Mouse (Mus musculus) forebrain, embryonic 13.5 days (tissue): Measurements from ENCODE around the gene Calm1. TPM values are rescaled to one million over a fixed set of nuclear protein-coding genes. Genes with fewer than 3 reads are reported as not detected.
A peak's percentile ranks its signal among the peaks of the same experiment; 100 is the strongest.

Experiments
- ATAC-seq: fragments of 200-750 bp; cut with Nextera tagmentation; 2 replicates; pipeline ENCODE4 v1.8.0; 2017
- H3K27ac ChIP-seq: fragments of 300-500 bp; sonication (generic); 2 replicates; pipeline ENCODE4 v1.5.1; 2015; ENCODE audit warnings: inconsistent platforms, mild to moderate bottlenecking, moderate library complexity
- H3K27me3 ChIP-seq: fragments of 300-500 bp; sonication (generic); 2 replicates; pipeline ENCODE4 v1.6.1; 2015; ENCODE audit warnings: mild to moderate bottlenecking, inconsistent platforms
- H3K36me3 ChIP-seq: fragments of 300-500 bp; sonication (generic); 2 replicates; pipeline ENCODE4 v1.6.1; 2015; ENCODE audit warnings: mild to moderate bottlenecking, inconsistent platforms; ENCODE audit not compliant: poor library complexity, severe bottlenecking
- H3K4me1 ChIP-seq: fragments of 300-500 bp; sonication (generic); 2 replicates; pipeline ENCODE4 v1.6.1; 2015; ENCODE audit warnings: inconsistent platforms
- H3K4me2 ChIP-seq: fragments of 300-500 bp; sonication (generic); 2 replicates; pipeline ENCODE4 v1.6.1; 2015; ENCODE audit warnings: inconsistent platforms, mild to moderate bottlenecking, moderate library complexity
- H3K4me3 ChIP-seq: fragments of 300-500 bp; sonication (generic); 2 replicates; pipeline ENCODE4 v1.5.1; 2015; ENCODE audit warnings: mild to moderate bottlenecking, inconsistent platforms
- H3K9ac ChIP-seq: fragments of 300-500 bp; sonication (generic); 2 replicates; pipeline ENCODE4 v1.6.1; 2015; ENCODE audit warnings: mild to moderate bottlenecking, inconsistent platforms
- H3K9me3 ChIP-seq: fragments of 300-500 bp; sonication (generic); replicated peaks from 2 replicates; pipeline ENCODE4 v1.6.1; 2016; ENCODE audit warnings: inconsistent platforms
- WGBS: fragments of 180-500 bp; shearing (Covaris S2); methylation state at CpG from one replicate; pipeline ENCODE4 v1.1.7; 2015; 5-methylcytosine and 5-hydroxymethylcytosine counted together
- polyA plus RNA-seq: library from polyadenylated mRNA; unstranded; fragments of >200 nt; fragmentation: Nextera tagmentation; extraction: Ambion mirVana; gene quantifications from 2 replicates; pipeline ENCODE4 v1.2.1, GENCODE M21; 2015

The Calm1 gene
- polyA plus RNA-seq, result 1,816 and 2,096 TPM in 2 replicates

DNA sequence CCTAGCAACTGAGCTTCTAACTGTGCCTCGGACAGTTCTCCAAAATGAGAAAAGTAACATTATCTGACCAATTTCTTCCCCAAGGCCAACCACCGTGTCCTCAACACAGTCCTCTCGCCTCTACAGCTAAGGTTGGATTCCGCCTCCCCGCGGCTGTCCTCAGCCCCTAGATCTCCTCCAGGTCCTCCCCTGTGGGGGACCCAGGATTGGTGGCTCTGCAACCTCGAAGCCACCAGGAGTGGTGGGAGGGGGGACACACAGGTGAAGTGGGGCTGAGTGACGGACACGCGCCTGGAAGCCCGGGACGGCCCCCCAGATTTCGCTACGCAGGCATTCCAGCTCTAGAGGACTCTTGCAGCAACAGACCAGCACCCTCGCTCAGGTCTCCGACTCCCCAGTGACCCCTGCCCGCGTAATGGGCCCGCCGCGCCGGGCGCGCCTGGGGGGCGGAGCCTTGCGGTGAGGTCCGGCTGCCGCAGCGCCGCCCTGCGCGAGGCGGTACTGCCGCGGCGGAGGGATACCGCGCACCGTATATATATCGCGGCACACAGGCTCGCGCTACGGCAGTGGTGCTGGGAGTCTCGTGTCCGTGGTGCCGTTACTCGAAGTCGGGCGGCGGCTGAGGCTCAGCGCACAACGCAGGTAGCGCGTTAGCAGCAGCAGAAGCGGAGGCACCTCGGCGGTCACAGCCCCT is at the start of gene Calm1:
Gene Calm1 (plus strand): TSS at position 469 of the 694 bp plus-strand sequence.
- under 1% methylated on average over 58 of the region's 58 CpGs for WGBS
- Histone ChIP-seq H3K4me3 (peak within 1 kb of the TSS; percentile 98), H3K9ac (peak within 1 kb of the TSS; percentile 98), H3K27ac (peak within 1 kb of the TSS; percentile 89), H3K4me1 (peaks cover 36% of the 10 kb centered on the region), H3K9me3 (no peaks in the 10 kb centered on the region), H3K36me3 (peaks cover 16% of the 10 kb centered on the region), H3K27me3 (no peaks in the 10 kb centered on the region), H3K4me2 (peak within 1 kb of the TSS; percentile 82)
- peak; percentile 87 for ATAC-seq

- Histone ChIP-seq H3K27ac (no peak overlapping the region), H3K36me3 (peaks cover 35% of the 10 kb centered on the region), H3K4me2 (no peak overlapping the region), H3K9ac (no peak overlapping the region), H3K4me1 (no peaks in the 10 kb centered on the region), H3K9me3 (no peaks in the 10 kb centered on the region), H3K4me3 (no peak overlapping the region), H3K27me3 (no peaks in the 10 kb centered on the region)
- WGBS, result 95% methylated on average over 7 of the region's 7 CpGs
- ATAC-seq, result no peak
Measured at GRCm38 (mm10) chr12:100152466-100152865, 46.8 kb upstream of the Calm1 start.

GRCm38 (mm10) chr12:100159261-100159975 is 39.8 kb upstream of the Calm1 start, which contains the start of gene Nrde2:
TSS of gene Nrde2 (minus strand) at chr12:100159653.
- Histone ChIP-seq H3K36me3 (no peaks in the 10 kb centered on the region), H3K4me1 (peaks cover 8% of the 10 kb centered on the region), H3K9ac (peak within 1 kb of the TSS; percentile 68), H3K9me3 (no peaks in the 10 kb centered on the region), H3K4me3 (peak within 1 kb of the TSS; percentile 52), H3K27ac (peak within 1 kb of the TSS; percentile 35; the same call in 1 of the 2 replicates), H3K27me3 (no peaks in the 10 kb centered on the region), H3K4me2 (peak within 1 kb of the TSS; percentile 70)
- ATAC-seq, result peak; percentile 99
- WGBS, result 0% methylated on average over 26 of the region's 26 CpGs

GRCm38 (mm10) chr12:100164991-100165500 is 34.2 kb upstream of the Calm1 start:
- H3K36me3 ChIP-seq, result no peaks in the 10 kb centered on the region
- WGBS, result 81% methylated on average over 7 of the region's 7 CpGs
- no peak overlapping the region for H3K4me2 ChIP-seq
- no peaks in the 10 kb centered on the region for H3K9me3 ChIP-seq
- H3K4me3 ChIP-seq, result no peak overlapping the region
- no peaks in the 10 kb centered on the region for H3K27me3 ChIP-seq
- no peak overlapping the region for H3K27ac ChIP-seq
- no peak overlapping the region for H3K9ac ChIP-seq
- peaks cover 20% of the 10 kb centered on the region for H3K4me1 ChIP-seq
- ATAC-seq, result no peak

DNA sequence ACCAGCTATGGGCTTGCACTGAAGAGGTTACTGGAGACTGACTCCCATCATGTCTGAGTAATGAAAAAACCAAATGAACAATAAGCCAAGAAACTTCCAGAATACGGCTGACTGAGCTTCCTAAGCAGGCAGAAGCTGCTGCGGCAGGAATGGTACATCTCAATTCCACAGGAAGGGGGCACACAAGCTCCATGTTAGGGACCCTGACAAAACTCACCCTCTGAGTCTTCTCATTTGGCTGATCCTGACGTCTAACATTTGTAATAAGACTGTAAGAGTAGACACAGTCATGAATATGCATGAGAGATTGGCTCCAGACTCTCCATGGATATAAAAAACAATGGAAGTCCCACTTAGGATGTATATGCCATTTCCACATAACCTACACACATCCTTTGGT is 33.1 kb upstream of the Calm1 start:
- Histone ChIP-seq H3K36me3 (no peaks in the 10 kb centered on the region), H3K27ac (no peak overlapping the region), H3K4me1 (peaks cover 20% of the 10 kb centered on the region), H3K9me3 (no peaks in the 10 kb centered on the region), H3K27me3 (no peaks in the 10 kb centered on the region), H3K4me2 (no peak overlapping the region), H3K4me3 (no peak overlapping the region), H3K9ac (no peak overlapping the region)
- WGBS, result 14% methylated on average over 3 of the region's 3 CpGs
- ATAC-seq, result peak; percentile 89

DNA sequence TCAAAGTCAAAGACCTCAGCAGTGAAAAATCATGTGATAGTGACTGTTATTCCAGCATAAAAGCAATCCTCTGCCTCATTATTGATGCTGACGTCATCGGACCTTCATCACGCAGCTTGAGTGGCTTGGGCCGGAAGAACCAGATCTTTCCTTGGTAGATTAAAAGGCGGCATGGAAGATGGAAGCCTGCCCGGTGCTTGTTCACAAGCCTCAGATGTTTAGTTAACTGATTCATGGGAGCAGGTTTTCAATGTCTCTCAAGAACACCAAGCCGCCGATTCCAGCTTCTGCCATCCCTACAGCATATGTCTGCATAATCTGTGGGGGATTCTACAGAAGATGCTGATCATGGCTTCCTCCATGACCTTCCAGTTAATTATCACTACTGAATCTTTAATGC is 32.3 kb upstream of the Calm1 start:
- Histone ChIP-seq H3K27me3 (no peaks in the 10 kb centered on the region), H3K4me3 (no peak overlapping the region), H3K9ac (no peak overlapping the region), H3K4me2 (no peak overlapping the region), H3K9me3 (no peaks in the 10 kb centered on the region), H3K27ac (peak overlapping the region; percentile 7; the same call in 1 of the 2 replicates), H3K4me1 (peaks cover 20% of the 10 kb centered on the region), H3K36me3 (no peaks in the 10 kb centered on the region)
- 66% methylated on average over 8 of the region's 8 CpGs for WGBS
- ATAC-seq, result peak; percentile 23; the same call in 1 of the 2 replicates

DNA sequence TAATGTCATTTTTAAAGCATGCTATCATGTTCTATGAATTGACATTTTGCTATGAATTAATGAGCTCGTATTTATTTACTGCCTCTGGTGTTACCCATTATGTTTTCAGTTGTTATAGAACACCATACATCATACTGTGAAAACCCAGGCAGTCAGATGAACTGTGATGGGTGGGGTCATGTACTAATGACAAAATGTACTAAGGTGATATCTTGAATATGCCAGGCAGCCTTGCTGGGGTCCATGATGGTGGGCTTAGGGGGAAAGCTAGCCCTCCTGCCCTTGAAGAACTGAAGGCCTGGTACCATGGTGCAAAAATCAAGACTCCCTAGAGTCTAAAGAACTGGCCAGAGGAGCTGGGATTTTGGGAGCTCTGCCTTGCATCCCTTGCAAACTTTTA is 31.7 kb upstream of the Calm1 start:
- no peaks in the 10 kb centered on the region for H3K36me3 ChIP-seq
- no peak for ATAC-seq

DNA sequence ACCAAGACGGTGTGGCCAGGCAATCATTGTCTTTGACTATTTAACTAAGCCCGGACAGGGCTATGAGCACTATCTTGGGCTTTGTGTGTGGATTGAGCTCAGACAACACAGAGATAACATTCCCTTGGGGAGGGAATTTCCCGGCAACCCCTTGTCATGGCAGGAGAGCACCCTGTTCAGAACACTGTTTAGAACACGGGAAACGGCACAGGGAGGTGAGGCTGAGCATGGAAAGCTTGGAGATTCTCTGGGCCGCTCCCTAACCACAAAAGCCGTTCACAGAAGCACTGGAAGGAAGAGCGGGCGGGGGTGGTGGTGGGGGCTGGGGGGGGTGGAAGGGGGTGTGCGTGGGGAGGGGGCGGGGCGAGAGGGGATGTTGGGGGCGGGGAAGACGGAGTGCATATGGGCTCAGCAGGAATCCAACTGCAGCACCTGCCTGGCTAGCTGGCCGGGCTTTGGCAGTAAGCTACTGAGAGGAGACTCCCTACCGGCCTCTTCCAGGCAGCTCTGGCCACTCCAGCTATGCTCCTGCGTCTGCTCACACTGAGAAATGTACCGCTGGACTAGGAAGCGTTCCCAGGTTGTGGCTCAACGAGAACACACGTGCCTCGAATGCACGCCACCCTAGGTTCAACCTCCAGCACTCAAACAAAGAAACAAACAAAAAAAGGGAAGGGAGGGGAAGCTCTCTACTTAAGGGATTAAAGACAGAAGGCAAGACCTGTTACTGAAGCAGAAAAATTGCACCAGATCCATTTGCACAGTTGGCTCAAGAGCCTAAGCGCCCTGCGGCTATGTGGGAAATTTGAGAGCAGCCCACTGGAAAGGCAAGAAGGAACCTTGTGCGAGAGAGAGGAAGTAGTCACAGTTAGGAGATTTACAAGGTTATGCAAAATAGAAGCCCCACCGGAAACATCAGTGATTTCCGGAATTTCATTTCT is 31.0 kb upstream of the Calm1 start:
- ATAC-seq, result peak; percentile 76
- peak overlapping the region; percentile 83 for H3K27ac ChIP-seq
- no peaks in the 10 kb centered on the region for H3K36me3 ChIP-seq
- peak overlapping the region; percentile 51 for H3K9ac ChIP-seq
- 13% methylated on average over 23 of the region's 28 CpGs for WGBS
- no peaks in the 10 kb centered on the region for H3K27me3 ChIP-seq
- peak overlapping the region; percentile 18 for H3K4me3 ChIP-seq
- H3K9me3 ChIP-seq, result no peaks in the 10 kb centered on the region
- peak overlapping the region; percentile 56 for H3K4me2 ChIP-seq
- H3K4me1 ChIP-seq, result peaks cover 20% of the 10 kb centered on the region

More for the DNA sequence above, 31.7 kb upstream of the Calm1 start:
- Histone ChIP-seq H3K4me1 (peaks cover 20% of the 10 kb centered on the region), H3K27me3 (no peaks in the 10 kb centered on the region), H3K9ac (0 out of 2 replicates have a peak overlapping the region, but pooled peaks have one; percentile 51), H3K27ac (peak overlapping the region; percentile 83), H3K9me3 (no peaks in the 10 kb centered on the region), H3K4me3 (no peak overlapping the region), H3K4me2 (no peak overlapping the region)
- 75% methylated on average over 1 of the region's 1 CpGs for WGBS

DNA sequence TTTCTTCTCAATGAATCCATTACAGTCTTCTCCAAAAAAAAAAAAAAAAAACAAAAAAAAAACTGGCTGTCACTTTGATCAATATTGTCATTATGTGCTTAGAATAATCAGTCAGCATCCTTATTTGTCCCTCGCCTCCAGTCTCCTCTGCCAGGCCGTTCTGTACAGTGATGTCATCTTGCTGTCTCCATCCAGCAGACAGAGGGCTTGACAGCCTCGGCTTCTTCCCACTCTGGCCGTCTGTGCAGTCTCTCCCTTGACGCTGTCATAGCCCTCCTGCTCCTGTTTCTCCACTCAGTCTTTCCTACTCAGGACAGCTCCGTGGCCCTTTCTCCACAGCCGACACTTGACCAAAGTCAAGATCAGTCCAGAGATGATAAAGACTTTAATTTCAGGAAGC is 26.8 kb upstream of the Calm1 start:
- 78% methylated on average over 7 of the region's 7 CpGs for WGBS
- no peak overlapping the region for H3K9ac ChIP-seq
- no peaks in the 10 kb centered on the region for H3K9me3 ChIP-seq
- peaks cover 27% of the 10 kb centered on the region for H3K4me1 ChIP-seq
- no peak for ATAC-seq
- H3K27ac ChIP-seq, result no peak overlapping the region
- no peaks in the 10 kb centered on the region for H3K36me3 ChIP-seq
- H3K4me2 ChIP-seq, result no peak overlapping the region
- H3K27me3 ChIP-seq, result no peaks in the 10 kb centered on the region
- no peak overlapping the region for H3K4me3 ChIP-seq

DNA sequence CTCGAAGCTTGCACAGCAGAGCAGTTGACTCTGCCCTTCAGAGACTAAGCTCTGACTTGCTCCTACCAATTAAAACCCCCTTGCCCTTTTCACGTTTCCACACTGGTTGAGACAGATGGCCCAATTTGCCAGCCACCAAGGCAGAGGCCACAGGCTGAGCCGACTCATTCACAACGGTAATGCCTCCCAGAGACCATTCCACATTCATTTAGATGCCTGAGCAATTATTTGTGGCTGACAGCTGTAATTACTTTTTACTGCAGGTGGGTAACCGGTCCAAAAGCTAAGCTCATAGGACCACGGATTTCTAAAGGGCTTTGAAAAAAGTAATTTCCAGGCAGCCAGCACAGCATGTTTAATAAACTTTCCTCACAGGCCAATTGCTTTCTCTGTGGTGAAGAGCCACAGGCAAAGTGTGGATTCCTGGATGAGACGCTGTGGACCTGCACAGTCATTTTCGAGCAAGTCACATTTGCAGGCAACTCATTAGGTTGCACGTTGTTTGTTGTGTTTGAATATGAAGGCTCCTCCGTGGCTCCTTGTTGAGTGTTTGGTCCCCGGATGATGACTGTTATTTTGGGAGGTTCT is 22.7 kb upstream of the Calm1 start:
- H3K4me3 ChIP-seq, result no peak overlapping the region
- WGBS, result 20% methylated on average over 11 of the region's 11 CpGs
- H3K27ac ChIP-seq, result peak overlapping the region; percentile 44; the same call in 1 of the 2 replicates
- no peaks in the 10 kb centered on the region for H3K9me3 ChIP-seq
- H3K9ac ChIP-seq, result no peak overlapping the region
- H3K4me1 ChIP-seq, result peaks cover 16% of the 10 kb centered on the region
- no peaks in the 10 kb centered on the region for H3K27me3 ChIP-seq
- peak; percentile 70; the same call in 1 of the 2 replicates for ATAC-seq
- H3K4me2 ChIP-seq, result no peak overlapping the region
- no peaks in the 10 kb centered on the region for H3K36me3 ChIP-seq

DNA sequence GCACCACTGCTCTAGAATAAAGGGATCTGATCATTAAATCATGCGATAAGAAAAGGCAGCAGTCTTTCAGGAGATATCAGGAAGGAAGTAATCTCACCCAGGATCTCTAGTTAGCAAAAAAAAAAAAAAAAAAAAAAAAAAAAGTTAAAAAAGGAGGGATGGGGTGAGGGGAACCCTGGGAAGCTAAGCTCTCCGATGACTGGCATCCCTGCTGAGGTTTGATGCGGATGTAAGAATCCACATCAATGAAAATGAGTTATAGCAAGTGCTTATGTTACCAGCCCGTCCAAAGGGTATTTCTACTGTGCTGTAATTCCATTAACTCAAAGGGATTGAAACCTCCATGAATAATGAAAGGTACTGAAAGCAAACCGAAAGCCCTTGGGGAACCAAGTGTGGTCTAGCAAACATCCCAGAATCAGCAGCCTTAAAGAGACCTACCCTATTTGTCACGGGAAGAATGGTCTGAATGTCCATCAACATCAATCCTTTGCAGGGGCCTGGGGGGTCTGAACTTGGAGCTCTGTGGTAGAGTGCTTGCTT is 20.3 kb upstream of the Calm1 start:
- H3K27me3 ChIP-seq, result no peaks in the 10 kb centered on the region
- ATAC-seq, result no peak
- H3K4me3 ChIP-seq, result no peak overlapping the region
- H3K4me1 ChIP-seq, result peaks cover 16% of the 10 kb centered on the region
- no peak overlapping the region for H3K27ac ChIP-seq
- H3K36me3 ChIP-seq, result no peaks in the 10 kb centered on the region
- H3K4me2 ChIP-seq, result no peak overlapping the region
- peaks cover 3% of the 10 kb centered on the region; the same call in 1 of the 2 replicates for H3K9me3 ChIP-seq
- 27% methylated on average over 6 of the region's 6 CpGs for WGBS
- no peak overlapping the region for H3K9ac ChIP-seq
